13 mouse cellular contexts compared by ENCODE assay signal in the genomic region with DNA sequence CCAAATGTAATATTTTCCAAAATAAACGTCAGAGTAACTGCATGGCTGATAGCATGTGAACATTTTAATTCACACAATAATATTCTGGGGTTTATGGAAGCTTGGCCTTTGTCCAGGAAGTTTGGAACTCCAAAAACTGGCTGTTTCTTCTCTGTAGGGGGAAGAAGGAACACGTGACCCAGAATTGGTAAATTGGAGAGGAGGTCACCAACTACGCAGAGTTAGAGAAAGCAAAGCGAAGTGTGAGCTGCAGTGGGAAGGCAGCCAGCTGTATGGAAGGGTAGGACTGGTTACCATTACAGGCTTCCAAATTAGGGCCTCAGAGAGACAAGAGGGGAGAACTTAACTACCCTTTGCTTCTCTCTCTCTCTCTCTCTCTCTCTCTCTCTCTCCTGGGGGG. TPM values are rescaled to one million over a fixed set of nuclear protein-coding genes. Genes with fewer than 3 reads are reported as not detected.
A peak's percentile ranks its signal among the peaks of the same experiment; 100 is the strongest.
DNase-seq lines count a peak whose midpoint lies in the region; ATAC-seq and TF ChIP-seq lines count a peak whose summit lies in the region.
"Had no signal": no experiment of that assay in that cellular context is flagged by ENCODE, and none has a peak within 500 bp of the region (broad histone marks: within the 10 kb centered on the region; RNA-seq: fewer than 3 reads in every experiment).

No protein-coding gene starts in this region.

- H3K27ac ChIP-seq in gastrocnemius, adult 2 months: peak overlapping the region; percentile 31; the same call in 1 of the 2 replicates
- H3K27ac ChIP-seq in lung, embryonic 14.5 days (ENCODE audit: low read depth): no peak overlapping the region
- H3K27ac ChIP-seq in limb, embryonic 11.5 days (replicated peaks; ENCODE audit: low read depth, low read length): no peak overlapping the region

- peaks cover 3% of the 10 kb centered on the region; the same call in 1 of the 2 replicates for H3K4me1 ChIP-seq in lung, embryonic 14.5 days (ENCODE audit: insufficient read depth)
- H3K4me1 ChIP-seq in limb, embryonic 11.5 days (ENCODE audit: control insufficient read depth, insufficient read depth, low read length): peaks cover 4% of the 10 kb centered on the region; the same call in 1 of the 2 replicates

- no peaks in the 10 kb centered on the region for H3K27me3 ChIP-seq in lung, embryonic 14.5 days (ENCODE audit: insufficient read depth, low read length)
- no peaks in the 10 kb centered on the region for H3K27me3 ChIP-seq in limb, embryonic 11.5 days (ENCODE audit: control insufficient read depth, insufficient read depth, low read length)

- H3K9me3 ChIP-seq in lung, embryonic 14.5 days (ENCODE audit: low read depth, low read length): no peaks in the 10 kb centered on the region
- H3K9me3 ChIP-seq in limb, embryonic 11.5 days (ENCODE audit: control insufficient read depth, low read length): no peaks in the 10 kb centered on the region

- peak; percentile 21 for DNase-seq in gastrocnemius, adult 2 months
- DNase-seq in gastrocnemius, adult 18-20 months (ENCODE audit: low spot score): no peak
- peak; percentile 82 for DNase-seq in lung, embryonic 14.5 days
- DNase-seq in lung, postnatal 36 days: no peak
- peak; percentile 53 for DNase-seq in embryo, embryonic 10.5 days (ENCODE audit: low spot score)
- DNase-seq in limb, embryonic 11.5 days (ENCODE audit: low spot score): no peak
- DNase-seq in right cerebral cortex, adult 18-20 months: no peak
- DNase-seq in spleen, postnatal 14 days (ENCODE audit: low spot score in 2 of 2): no peak
- DNase-seq: cerebellum, adult 9-11 months; spleen, adult 18-20 months; thymus, postnatal 25 days had no signal

- H3K36me3 ChIP-seq in lung, embryonic 14.5 days (ENCODE audit: insufficient read depth): no peaks in the 10 kb centered on the region
- H3K36me3 ChIP-seq in limb, embryonic 11.5 days (ENCODE audit: control insufficient read depth, insufficient read depth, low read length): no peaks in the 10 kb centered on the region

- 20% methylated on average over 4 of the region's 4 CpGs for WGBS in lung, embryonic 14.5 days
- 43% methylated on average over 4 of the region's 4 CpGs for WGBS in limb, embryonic 11.5 days

- ATAC-seq in lung, embryonic 14.5 days (ENCODE audit: insufficient read depth): peak; percentile 91
- ATAC-seq in limb, embryonic 11.5 days (ENCODE audit: insufficient number of reproducible peaks, low FRiP score, low TSS enrichment, low read depth): peak; percentile 75; the same call in 1 of the 2 replicates
- ATAC-seq: inflammation-experienced regulatory T-cells, adult 6 months had no signal

- no peak overlapping the region for H3K4me3 ChIP-seq in gastrocnemius, adult 2 months
- no peak overlapping the region for H3K4me3 ChIP-seq in lung, embryonic 14.5 days (ENCODE audit: low read depth, low read length)
- no peak overlapping the region for H3K4me3 ChIP-seq in limb, embryonic 11.5 days (ENCODE audit: low read depth, low read length)
- H3K4me3 ChIP-seq: myocyte had no signal

- H3K4me2 ChIP-seq in lung, embryonic 14.5 days: no peak overlapping the region
- H3K4me2 ChIP-seq in limb, embryonic 11.5 days (ENCODE audit: low read depth, severe bottlenecking): no peak overlapping the region

- no peak for TF ChIP-seq CTCF in gastrocnemius, adult 2 months (IDR thresholded peaks at IDR 0.05)
- no peak for TF ChIP-seq CTCF in lung, embryonic 14.5 days (IDR thresholded peaks at IDR 0.05; ENCODE audit: low read depth)

- intact Hi-C loops in gastrocnemius, adult 2 months (cut with DNase I): no loop called here

- H3K9ac ChIP-seq in lung, embryonic 14.5 days: no peak overlapping the region
- no peak overlapping the region for H3K9ac ChIP-seq in limb, embryonic 11.5 days (ENCODE audit: low read length)

RNA-seq across cellular contexts. Expression of a gene that starts 47.7 kb away (rescaled TPM):
- 10 to 100 TPM; 13.2 to 19.6 TPM for total RNA-seq in gastrocnemius, adult 2 months (2021)
- 10 to 100 TPM; 16.4 to 17.1 TPM for total RNA-seq in gastrocnemius, adult 18-20 months (2021)
- polyA plus RNA-seq in lung, embryonic 14.5 days (2014; fragmentation: Nextera tagmentation; extraction: Ambion mirVana): 22.6 and 22.9 TPM in 2 replicates
- polyA plus RNA-seq in limb, embryonic 11.5 days (2014; fragmentation: Nextera tagmentation; extraction: Ambion mirVana): 17.7 and 18.3 TPM in 2 replicates

RNA-seq across cellular contexts. Expression of a gene that starts 47.8 kb away (rescaled TPM):
- total RNA-seq in gastrocnemius, adult 2 months (2021): 10 to 100 TPM; 30.6 to 32.4 TPM
- total RNA-seq in gastrocnemius, adult 18-20 months (2021): 10 to 100 TPM; 19.9 to 33.3 TPM
- polyA plus RNA-seq in lung, embryonic 14.5 days (2014; fragmentation: Nextera tagmentation; extraction: Ambion mirVana): 17.1 and 17.3 TPM in 2 replicates
- 9.4 and 11.0 TPM in 2 replicates for polyA plus RNA-seq in limb, embryonic 11.5 days (2014; fragmentation: Nextera tagmentation; extraction: Ambion mirVana)
- polyA plus RNA-seq: inflammation-experienced regulatory T-cells, adult 6 months had no signal

Comparison
In these comparisons a context has a peak if more than half of its experiments do, and no peak if none do; other contexts are left out.
1. DNase-seq: peak in gastrocnemius, adult 2 months (single experiment), lung, embryonic 14.5 days (single experiment) and embryo, embryonic 10.5 days (single experiment); none in gastrocnemius, adult 18-20 months (single experiment), lung, postnatal 36 days (single experiment), limb, embryonic 11.5 days (single experiment), right cerebral cortex, adult 18-20 months (single experiment) and spleen, postnatal 14 days (0 of 2).